Mouse (Mus musculus) kidney, postnatal 0 days (tissue): ENCODE results near the gene Gnptab. TPM values are rescaled to one million over a fixed set of nuclear protein-coding genes. Genes with fewer than 3 reads are reported as not detected.

ENCODE experiments used
- ATAC-seq: fragments of 200-750 bp; cut with Nextera tagmentation; replicated peaks from 2 replicates; pipeline ENCODE4 v1.8.0; 2017; ENCODE audit warnings: low read depth, moderate number of reproducible peaks, moderate TSS enrichment, moderate library complexity; ENCODE audit not compliant: low FRiP score
- DNase-seq: peaks from one replicate; pipeline ENCODE4 v3.0.0-alpha.2; 2016; ENCODE audit warnings: low spot score
- H3K27ac ChIP-seq: fragments of 300-500 bp; sonication (generic); 2 replicates; pipeline ENCODE4 v1.5.1; 2014; ENCODE audit warnings: mild to moderate bottlenecking
- H3K27me3 ChIP-seq: fragments of 300-500 bp; sonication (generic); 2 replicates; pipeline ENCODE4 v1.6.1; 2014; ENCODE audit warnings: low read length, mixed read lengths; ENCODE audit not compliant: insufficient read depth
- H3K36me3 ChIP-seq: fragments of 300-500 bp; sonication (generic); 2 replicates; pipeline ENCODE4 v1.6.1; 2014; ENCODE audit warnings: low read length, mixed read lengths; ENCODE audit not compliant: insufficient read depth
- H3K4me1 ChIP-seq: fragments of 300-500 bp; sonication (generic); replicated peaks from 2 replicates; pipeline ENCODE4 v1.6.1; 2014; ENCODE audit warnings: antibody characterized with exemption, low read length, mixed read lengths; ENCODE audit not compliant: insufficient read depth
- H3K4me2 ChIP-seq: fragments of 300-500 bp; sonication (generic); 2 replicates; pipeline ENCODE4 v1.6.1; 2014; ENCODE audit warnings: mild to moderate bottlenecking, low read length, moderate library complexity, mixed read lengths
- H3K4me3 ChIP-seq: fragments of 300-500 bp; sonication (generic); replicated peaks from 2 replicates; pipeline ENCODE4 v1.5.1; 2014; ENCODE audit warnings: low read depth, low read length
- H3K9ac ChIP-seq: fragments of 300-500 bp; sonication (generic); 2 replicates; pipeline ENCODE4 v1.6.1; 2014; ENCODE audit warnings: low read depth, low read length
- H3K9me3 ChIP-seq: fragments of 300-500 bp; sonication (generic); replicated peaks from 2 replicates; pipeline ENCODE4 v1.6.1; 2016; ENCODE audit warnings: low read length, inconsistent platforms, mixed read lengths
- CTCF ChIP-seq: IDR thresholded peaks from 2 replicates; pipeline ENCODE4 v1.5.1; 2016; ENCODE audit warnings: antibody characterized with exemption, low read depth, mild to moderate bottlenecking, moderate library complexity
- WGBS: fragments of 180-500 bp; shearing (Covaris S2); extraction: QIAGEN DNeasy Blood & Tissue Kit; methylation state at CpG from one replicate; pipeline ENCODE4 v1.1.7; 2014; 5-methylcytosine and 5-hydroxymethylcytosine counted together
- polyA plus RNA-seq: library from polyadenylated mRNA; unstranded; fragments of >200 nt; fragmentation: Nextera tagmentation; extraction: Ambion mirVana; gene quantifications from 2 replicates; pipeline ENCODE4 v1.2.1, GENCODE M21; 2015

Gene Gnptab
- polyA plus RNA-seq, 1 experiment from 2014 or later, result 9.0 TPM

DNA sequence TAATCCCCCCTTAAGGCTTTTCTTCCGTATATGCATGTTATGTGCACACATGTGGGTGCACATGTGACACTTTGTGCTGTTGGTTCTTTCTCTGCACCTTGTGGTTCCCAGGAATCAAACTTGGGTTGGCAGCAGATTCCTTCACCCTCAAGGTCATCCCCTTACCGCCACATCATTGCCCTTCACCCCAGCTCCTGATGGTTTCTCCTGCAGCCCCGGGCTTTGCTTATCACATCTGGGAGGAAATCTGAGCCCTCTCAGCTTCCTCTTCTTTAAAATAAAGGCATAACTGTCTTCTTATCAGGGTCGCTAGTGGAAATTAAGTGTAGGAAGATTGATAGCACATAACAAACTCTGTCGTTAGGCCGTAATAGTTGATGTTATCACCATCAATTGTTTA lies 3.1 kb downstream of the Gnptab start:
- H3K4me3 ChIP-seq, result no peak overlapping the region
- DNase-seq, result no peak
- no peak overlapping the region for H3K4me2 ChIP-seq
- no peaks in the 10 kb centered on the region for H3K27me3 ChIP-seq
- H3K9ac ChIP-seq, result no peak overlapping the region
- no peaks in the 10 kb centered on the region for H3K9me3 ChIP-seq
- no peaks in the 10 kb centered on the region for H3K36me3 ChIP-seq
- TF ChIP-seq CTCF, result no peak
- H3K4me1 ChIP-seq, result 0 out of 2 replicates have a peak, but pooled peaks cover 12% of the 10 kb centered on the region
- 50% methylated on average over 6 of the region's 6 CpGs for WGBS
- ATAC-seq, result no peak
- H3K27ac ChIP-seq, result no peak overlapping the region

DNA sequence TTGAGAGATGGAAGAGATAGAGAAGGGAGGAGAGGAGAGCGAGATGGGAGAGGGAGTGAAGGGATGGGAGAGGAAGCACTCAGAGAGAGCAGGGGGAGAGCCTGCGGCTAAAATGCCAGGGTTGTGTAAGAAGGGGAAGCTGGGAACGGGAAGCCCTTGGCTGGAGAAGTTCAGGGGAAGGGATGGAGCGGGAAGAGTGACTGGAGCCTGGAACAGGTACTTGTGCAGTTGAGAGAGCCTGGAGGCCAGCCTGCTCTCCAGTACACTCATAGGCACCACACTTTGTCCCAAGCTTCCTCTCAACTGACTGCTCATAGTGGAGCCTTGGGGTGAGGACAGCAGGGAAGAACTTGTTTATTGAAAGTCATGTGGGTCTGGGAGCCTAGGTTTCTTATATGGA lies 4.5 kb downstream of the Gnptab start:
- WGBS, result 73% methylated on average over 4 of the region's 4 CpGs
- no peak for TF ChIP-seq CTCF
- Histone ChIP-seq H3K4me2 (no peak overlapping the region), H3K4me3 (no peak overlapping the region), H3K36me3 (no peaks in the 10 kb centered on the region), H3K4me1 (0 out of 2 replicates have a peak, but pooled peaks cover 12% of the 10 kb centered on the region), H3K9ac (no peak overlapping the region), H3K27me3 (no peaks in the 10 kb centered on the region), H3K27ac (no peak overlapping the region), H3K9me3 (no peaks in the 10 kb centered on the region)
- DNase-seq (no peak), ATAC-seq (no peak)

DNA sequence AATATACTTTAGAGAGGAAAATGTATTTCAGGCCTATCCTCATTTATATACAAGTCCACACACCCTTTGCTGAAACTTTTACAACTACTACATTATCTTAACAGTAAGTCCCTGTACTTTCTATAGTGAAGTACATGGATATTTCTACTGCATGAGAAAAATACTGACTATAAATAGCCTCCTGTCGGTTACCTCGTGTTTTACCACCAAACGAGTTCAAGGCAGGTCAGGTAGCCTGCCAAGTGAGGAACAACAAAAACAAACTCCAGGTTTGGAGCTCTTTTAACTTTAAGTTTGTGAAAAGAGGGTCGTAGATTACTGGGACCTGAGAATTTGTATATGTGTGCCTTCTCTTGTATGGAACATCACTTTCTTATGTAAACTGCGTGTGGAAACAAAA lies 5.1 kb downstream of the Gnptab start:
- TF ChIP-seq CTCF, result no peak
- H3K27me3 ChIP-seq, result no peaks in the 10 kb centered on the region
- no peak overlapping the region for H3K4me2 ChIP-seq
- DNase-seq (no peak), ATAC-seq (no peak)
- no peak overlapping the region for H3K4me3 ChIP-seq
- WGBS, result 29% methylated on average over 5 of the region's 5 CpGs
- H3K9ac ChIP-seq, result no peak overlapping the region
- H3K27ac ChIP-seq, result no peak overlapping the region
- H3K4me1 ChIP-seq, result 0 out of 2 replicates have a peak, but pooled peaks cover 12% of the 10 kb centered on the region
- no peaks in the 10 kb centered on the region for H3K36me3 ChIP-seq
- no peaks in the 10 kb centered on the region for H3K9me3 ChIP-seq

DNA sequence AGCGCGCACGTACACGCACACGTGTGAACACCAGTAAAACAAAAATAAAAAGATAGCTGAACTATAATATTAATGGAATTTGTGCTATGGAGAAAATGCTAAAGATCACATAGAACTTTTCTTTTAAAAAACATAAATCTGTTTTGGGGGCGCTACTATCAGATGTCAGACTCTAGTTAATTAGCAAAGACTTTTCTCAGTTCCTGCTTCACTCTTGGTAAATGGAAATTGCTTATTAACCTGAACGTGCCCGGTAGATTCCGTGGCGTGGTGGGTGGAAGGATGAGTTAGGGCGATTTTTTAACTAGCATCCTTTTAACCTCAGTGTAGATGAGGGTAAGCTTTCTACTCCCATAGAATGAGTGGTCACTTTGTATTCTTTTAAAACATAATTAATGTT lies 6.4 kb downstream of the Gnptab start:
- TF ChIP-seq CTCF, result no peak
- Histone ChIP-seq H3K36me3 (no peaks in the 10 kb centered on the region), H3K9me3 (no peaks in the 10 kb centered on the region), H3K27me3 (no peaks in the 10 kb centered on the region), H3K4me1 (peaks cover 17% of the 10 kb centered on the region; the same call in 1 of the 2 replicates), H3K4me3 (no peak overlapping the region), H3K27ac (0 out of 2 replicates have a peak overlapping the region, but pooled peaks have one; percentile 50), H3K4me2 (no peak overlapping the region), H3K9ac (no peak overlapping the region)
- WGBS, result 73% methylated on average over 11 of the region's 11 CpGs
- ATAC-seq, result no peak
- DNase-seq, result no peak

DNA sequence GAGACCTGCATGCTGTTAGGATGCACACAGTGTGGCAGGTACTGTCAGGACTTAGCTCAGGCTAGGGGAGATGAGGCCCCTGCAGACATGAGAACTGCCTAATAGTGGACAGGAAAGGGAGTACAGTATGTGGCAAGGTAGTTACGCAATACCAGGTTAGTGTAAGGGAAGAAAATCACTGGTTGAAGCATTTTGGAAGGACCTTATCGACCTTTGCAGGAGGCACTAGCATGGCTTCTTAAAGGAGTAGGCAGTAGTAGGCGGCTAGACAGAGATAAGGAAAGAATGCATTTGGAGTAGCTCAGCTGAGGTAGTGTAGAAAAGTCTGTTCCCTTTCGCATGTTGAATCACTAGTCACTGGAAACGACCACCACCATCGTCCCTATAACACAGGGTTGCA lies 6.8 kb downstream of the Gnptab start:
- 0 out of 2 replicates have a peak overlapping the region, but pooled peaks have one; percentile 50 for H3K27ac ChIP-seq
- no peaks in the 10 kb centered on the region for H3K27me3 ChIP-seq
- TF ChIP-seq CTCF, result no peak
- H3K9me3 ChIP-seq, result no peaks in the 10 kb centered on the region
- WGBS, result 57% methylated on average over 6 of the region's 6 CpGs
- DNase-seq, result peak; percentile 21
- H3K4me3 ChIP-seq, result no peak overlapping the region
- ATAC-seq, result no peak
- H3K4me1 ChIP-seq, result peaks cover 15% of the 10 kb centered on the region; the same call in 1 of the 2 replicates
- H3K4me2 ChIP-seq, result no peak overlapping the region
- H3K9ac ChIP-seq, result no peak overlapping the region
- no peaks in the 10 kb centered on the region for H3K36me3 ChIP-seq

DNA sequence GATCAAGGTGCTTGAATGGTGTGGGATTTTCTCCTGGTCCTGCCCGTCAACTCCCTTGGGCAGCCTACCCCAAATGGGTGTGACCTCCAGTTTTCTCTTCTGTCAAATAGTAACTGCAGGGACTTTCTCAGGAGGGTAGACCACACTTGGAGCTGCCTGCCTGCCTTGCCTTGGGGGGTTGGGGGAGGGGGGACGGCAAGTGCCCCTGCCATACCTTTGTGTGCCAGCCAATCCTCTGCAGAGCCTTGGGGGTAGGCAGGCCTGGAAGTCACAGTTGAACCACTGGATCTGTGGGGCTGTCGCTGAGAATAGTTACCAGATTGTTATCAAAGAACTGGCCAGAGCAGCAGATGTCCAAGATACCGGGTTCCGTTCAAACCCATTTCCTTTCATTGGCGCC lies 7.3 kb downstream of the Gnptab start:
- H3K27me3 ChIP-seq, result no peaks in the 10 kb centered on the region
- peak; percentile 26 for ATAC-seq
- no peaks in the 10 kb centered on the region for H3K36me3 ChIP-seq
- no peak for TF ChIP-seq CTCF
- H3K4me2 ChIP-seq, result no peak overlapping the region
- no peak overlapping the region for H3K4me3 ChIP-seq
- H3K9ac ChIP-seq, result no peak overlapping the region
- DNase-seq, result no peak
- 0 out of 2 replicates have a peak overlapping the region, but pooled peaks have one; percentile 50 for H3K27ac ChIP-seq
- no peaks in the 10 kb centered on the region for H3K9me3 ChIP-seq
- WGBS, result 64% methylated on average over 6 of the region's 6 CpGs
- H3K4me1 ChIP-seq, result peaks cover 11% of the 10 kb centered on the region; the same call in 1 of the 2 replicates

DNA sequence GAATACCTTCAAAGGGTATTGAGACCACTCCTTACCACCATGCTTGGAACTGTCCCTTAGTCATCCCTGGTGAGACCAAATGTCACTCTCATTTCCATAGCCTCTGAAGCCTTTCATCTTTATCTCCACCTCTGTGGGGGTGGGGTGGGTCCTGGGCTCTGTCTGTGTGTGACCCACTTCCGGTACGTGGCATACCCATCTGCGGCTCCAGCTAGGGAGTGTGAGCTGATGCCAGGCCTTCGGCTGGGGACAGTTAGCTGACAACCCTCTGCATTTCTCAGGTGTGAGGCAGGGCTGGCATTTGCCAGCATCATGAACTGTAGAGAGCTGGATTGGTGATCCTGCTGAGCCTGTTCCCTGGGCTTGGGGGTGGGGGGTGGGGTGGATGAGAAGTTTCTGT lies 10.6 kb downstream of the Gnptab start:
- 0 out of 2 replicates have a peak overlapping the region, but pooled peaks have one; percentile 47 for H3K27ac ChIP-seq
- DNase-seq (no peak), ATAC-seq (peak; percentile 61)
- 52% methylated on average over 4 of the region's 4 CpGs for WGBS
- H3K4me1 ChIP-seq, result peaks cover 11% of the 10 kb centered on the region; the same call in 1 of the 2 replicates
- no peaks in the 10 kb centered on the region for H3K27me3 ChIP-seq
- no peaks in the 10 kb centered on the region for H3K36me3 ChIP-seq
- H3K4me2 ChIP-seq, result no peak overlapping the region
- H3K4me3 ChIP-seq, result no peak overlapping the region
- no peak for TF ChIP-seq CTCF
- no peaks in the 10 kb centered on the region for H3K9me3 ChIP-seq
- H3K9ac ChIP-seq, result no peak overlapping the region
